Mouse (Mus musculus) gastrocnemius, postnatal 14 days (tissue): ENCODE results near the gene Ndn. TPM values are rescaled to one million over a fixed set of nuclear protein-coding genes. Genes with fewer than 3 reads are reported as not detected.
A peak's percentile ranks its signal among the peaks of the same experiment; 100 is the strongest.

Source experiments
- DNase-seq: peaks from one replicate; pipeline ENCODE4 v3.0.0; 2021; ENCODE audit warnings: mixed read lengths
- intact Hi-C: fragments of 180-260 bp; cut with DNase I; formaldehyde crosslinking; loops from one replicate; pipeline ENCODE4 v1.15.1; 2025; ENCODE audit warnings: low total_unique reads
- long read RNA-seq, 2 experiments: library from polyadenylated mRNA; stranded (forward); transcript quantifications; one replicate each; pipeline ENCODE4 v2.0.0; 2021
- total RNA-seq, 2 experiments: library from RNA; stranded (reverse); gene quantifications; 2 replicates each; pipeline ENCODE4 v1.2.3; 2021

Gene Ndn
- 10 to 100 TPM; 20.3 to 24.4 TPM for total RNA-seq
- long read RNA-seq, experiment 1, transcript Ndn-201 (1 exons, 3,694 nt), result major isoform, 61 of 61 reads
- long read RNA-seq, experiment 1, partial matches to known transcripts, result 0 of 61 reads
- long read RNA-seq, experiment 1, other reads (novel, unspliced or antisense), result 0 of 61 reads
- long read RNA-seq, experiment 2, transcript Ndn-201 (1 exons, 3,694 nt), result major isoform, 51 of 51 reads
- long read RNA-seq, experiment 2, partial matches to known transcripts, result 0 of 51 reads
- long read RNA-seq, experiment 2, other reads (novel, unspliced or antisense), result 0 of 51 reads

GRCm38 (mm10) chr7:62346269-62346668 is at the start of gene Ndn:
TSS of gene Ndn (plus strand) at chr7:62346569.
- no peak for DNase-seq

GRCm38 (mm10) chr7:62302451-62302850 is 43.9 kb upstream of the Ndn start:
- no peak for DNase-seq
- intact Hi-C loops, result no loop called here

More at GRCm38 (mm10) chr7:62346269-62346668, at the start of gene Ndn:
- intact Hi-C loops, result no loop called here

- intact Hi-C loops, result no loop called here
Measured at GRCm38 (mm10) chr7:62306896-62307614, 39.3 kb upstream of the Ndn start.

GRCm38 (mm10) chr7:62316793-62317192 is 29.6 kb upstream of the Ndn start:
- no peak for DNase-seq
- intact Hi-C loops, result no loop called here

More at GRCm38 (mm10) chr7:62306896-62307614, 39.3 kb upstream of the Ndn start:
- DNase-seq, result no peak

GRCm38 (mm10) chr7:62345411-62345810 is 958 bp upstream of the Ndn start:
- DNase-seq, result peak; percentile 20
- intact Hi-C loops, result no loop called here

GRCm38 (mm10) chr7:62348106-62348803 is 1.9 kb downstream of the Ndn start:
- intact Hi-C loops, result no loop called here
- peak; percentile 86 for DNase-seq

- intact Hi-C loops, result no loop called here
- DNase-seq, result peak; percentile 3
Measured at GRCm38 (mm10) chr7:62348804-62349190, 2.4 kb downstream of the Ndn start.

- intact Hi-C loops, result no loop called here
- DNase-seq, result no peak
Measured at GRCm38 (mm10) chr7:62351266-62351665, 4.9 kb downstream of the Ndn start.

GRCm38 (mm10) chr7:62365039-62365636 is 18.8 kb downstream of the Ndn start:
- intact Hi-C loops, result no loop called here

GRCm38 (mm10) chr7:62366730-62367129 is 20.4 kb downstream of the Ndn start:
- intact Hi-C loops, result no loop called here
- no peak for DNase-seq

More at GRCm38 (mm10) chr7:62365039-62365636, 18.8 kb downstream of the Ndn start:
- DNase-seq, result no peak

- intact Hi-C loops, result no loop called here
- peak; percentile 19 for DNase-seq
Measured at GRCm38 (mm10) chr7:62375658-62376057, 29.3 kb downstream of the Ndn start.

- DNase-seq, result peak; percentile 14
Measured at GRCm38 (mm10) chr7:62376510-62377304, 30.3 kb downstream of the Ndn start, which contains the start of gene Magel2. TSS of gene Magel2 (plus strand) at chr7:62377010.

GRCm38 (mm10) chr7:62377313-62377712 is 30.9 kb downstream of the Ndn start:
- intact Hi-C loops, result no loop called here
- DNase-seq, result peak; percentile 17

More at GRCm38 (mm10) chr7:62376510-62377304, 30.3 kb downstream of the Ndn start, which contains the start of gene Magel2:
- intact Hi-C loops, result no loop called here

GRCm38 (mm10) chr7:62378529-62378928 is 32.2 kb downstream of the Ndn start:
- no peak for DNase-seq
- intact Hi-C loops, result no loop called here

- DNase-seq, result peak; percentile 18
- intact Hi-C loops, result loop anchor here (10.0 kb wide), 1 partner anchor 148 kb away; no protein-coding TSS in a partner anchor
Measured at GRCm38 (mm10) chr7:62382391-62382790, 36.0 kb downstream of the Ndn start.

GRCm38 (mm10) chr7:62388291-62388690 is 41.9 kb downstream of the Ndn start:
- intact Hi-C loops, result loop anchor here (10.0 kb wide), 1 partner anchor 153 kb away; no protein-coding TSS in a partner anchor
- DNase-seq, result no peak

GRCm38 (mm10) chr7:62392202-62392601 is 45.8 kb downstream of the Ndn start:
- intact Hi-C loops, result no loop called here
- no peak for DNase-seq
